Mouse (Mus musculus) regulatory T cell (primary cell): ENCODE measurements at regions not wholly inside any gene's neighbourhood (a gene's known extent, or its start where the extent isn't known, plus 50 kb on each side); places are given as distances from the start of the nearest gene placed in this dataset.
"Not testable (repeated sequence)": the region's sequence is repeated elsewhere in the genome, so short reads cannot be mapped to it uniquely, and the experiment has no call there.

Source experiments
- in situ Hi-C: fragments of 300-600 bp; cut with MboI, MseI; formaldehyde crosslinking; loops from one replicate; pipeline ENCODE4 v1.15.1; 2025; ENCODE audit warnings: high pct_unique_total_duplicates

GRCm38 (mm10) chr13:50754911-50755310 lies 56.8 kb downstream of the Gm8765 start:
- in situ Hi-C loops = not testable (repeated sequence)

DNA sequence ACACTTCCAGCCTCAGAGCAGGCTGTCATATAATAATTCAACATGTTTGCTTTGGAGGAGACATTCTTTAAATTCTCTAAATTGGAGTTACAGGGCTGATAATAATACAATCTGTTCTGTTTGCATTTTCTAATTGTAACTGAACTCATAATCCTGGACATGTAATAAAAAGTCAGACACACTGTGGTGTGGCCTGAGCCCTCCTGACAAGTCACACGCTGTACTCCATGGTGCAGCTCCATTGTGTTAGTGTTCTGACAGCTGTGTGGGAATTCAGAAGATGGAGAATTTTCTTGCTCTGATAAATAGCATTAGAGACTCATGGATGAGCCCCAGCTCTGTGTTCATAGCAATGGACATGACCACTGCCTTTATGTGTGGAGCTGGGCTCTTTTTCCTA lies 58.2 kb downstream of the Gm8765 start:
- in situ Hi-C loops = not testable (repeated sequence)

GRCm38 (mm10) chr13:50764618-50765017 lies 66.5 kb downstream of the Gm8765 start:
- in situ Hi-C loops = loop anchor here (10.0 kb wide), 1 partner anchor 740 kb away; no protein-coding TSS in a partner anchor

DNA sequence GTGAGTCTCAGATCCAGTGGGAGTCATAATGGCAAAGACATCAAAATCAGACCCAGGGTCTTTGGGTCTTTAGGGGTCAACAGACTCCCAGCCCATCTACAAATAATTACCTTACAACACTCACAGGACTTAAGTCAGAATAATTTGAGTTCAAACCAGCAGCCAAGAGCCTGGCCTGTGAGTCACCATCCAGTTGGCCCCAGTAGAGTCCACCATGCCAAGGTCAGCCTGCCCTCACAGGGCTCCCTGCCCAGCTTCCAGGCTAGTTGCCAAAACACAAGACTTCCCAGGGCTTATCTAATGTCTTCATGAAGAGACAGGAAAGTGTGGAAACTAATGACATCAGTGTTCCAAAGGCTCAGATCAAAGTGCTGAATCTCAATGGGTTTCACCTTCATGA lies 81.9 kb downstream of the Gm8765 start:
- in situ Hi-C loops = loop anchor here (5.0 kb wide), 1 partner anchor 773 kb away; no protein-coding TSS in a partner anchor

DNA sequence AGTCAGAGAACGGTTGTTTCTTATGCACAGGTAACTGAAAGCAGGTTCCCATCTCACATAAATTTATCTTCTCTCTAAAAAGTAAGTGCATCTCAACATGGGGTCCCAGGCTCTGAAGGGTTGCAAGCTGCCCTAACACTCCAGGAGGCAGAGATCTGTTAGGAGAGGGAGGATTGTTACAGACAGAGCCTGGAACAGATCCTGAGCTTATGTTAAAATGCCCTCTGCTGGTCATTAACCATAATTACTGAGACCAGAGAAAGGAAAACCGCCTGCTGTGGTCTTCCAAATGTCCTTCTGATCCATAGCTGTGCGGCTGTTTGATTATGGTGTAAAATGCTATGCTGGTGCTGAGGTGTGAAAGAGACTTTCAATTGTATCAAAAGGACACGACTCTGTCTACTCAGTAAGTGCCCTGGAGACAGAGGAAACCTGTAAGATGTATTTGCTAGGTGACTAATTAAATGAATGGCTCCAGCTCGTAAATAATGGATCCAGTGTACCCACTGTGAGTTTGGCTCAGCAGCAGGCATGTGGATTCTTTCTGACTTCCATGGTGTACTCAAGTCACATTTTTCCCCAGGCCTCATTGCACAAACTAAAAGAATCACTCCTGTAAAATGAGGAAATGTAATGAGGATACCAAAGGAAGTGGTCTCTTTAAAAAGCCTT lies 131.9 kb downstream of the Gm8765 start:
- in situ Hi-C loops = not testable (repeated sequence)
